Mouse (Mus musculus) right cerebral cortex, postnatal 14 days (tissue): Measurements from ENCODE around the gene Slc6a6.

Source experiments
- DNase-seq: peaks from one replicate; pipeline ENCODE4 v3.0.0; 2022

Slc6a6 gene

GRCm38 (mm10) chr6:91796736-91797135 is 112.9 kb downstream of the Slc6a6 start:
- no peak for DNase-seq

GRCm38 (mm10) chr6:91798496-91798895 is 114.6 kb downstream of the Slc6a6 start:
- peak; percentile 49 for DNase-seq

DNA sequence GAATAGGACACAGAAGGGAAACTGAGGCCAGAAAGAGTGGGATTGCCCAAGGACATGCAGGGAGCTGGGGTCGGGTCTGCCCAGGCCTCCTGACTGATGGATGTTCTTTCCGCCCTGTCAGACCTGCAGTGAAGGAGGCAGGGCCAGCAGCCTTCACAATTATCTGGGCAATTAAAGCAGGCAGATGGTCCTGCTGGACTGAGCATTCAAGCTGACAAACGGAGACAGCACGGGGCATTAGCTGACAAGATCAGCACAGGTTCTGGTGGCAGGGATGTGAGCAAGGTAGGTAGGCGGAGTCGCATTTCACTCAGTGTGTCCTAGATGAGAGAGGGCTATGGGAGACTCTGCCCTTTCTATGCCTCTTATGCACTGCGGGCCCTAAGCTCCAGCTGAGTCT is 120.3 kb downstream of the Slc6a6 start:
- no peak for DNase-seq

GRCm38 (mm10) chr6:91807169-91807568 is 123.3 kb downstream of the Slc6a6 start:
- peak; percentile 42 for DNase-seq

- DNase-seq: no peak
Observed at GRCm38 (mm10) chr6:91808022-91808421, 124.2 kb downstream of the Slc6a6 start.
